Mouse (Mus musculus): ENCODE measurements at regions not wholly inside any gene's neighbourhood (a gene's known extent, or its start where the extent isn't known, plus 50 kb on each side); places are given as distances from the start of the nearest gene placed in this dataset.

DNA sequence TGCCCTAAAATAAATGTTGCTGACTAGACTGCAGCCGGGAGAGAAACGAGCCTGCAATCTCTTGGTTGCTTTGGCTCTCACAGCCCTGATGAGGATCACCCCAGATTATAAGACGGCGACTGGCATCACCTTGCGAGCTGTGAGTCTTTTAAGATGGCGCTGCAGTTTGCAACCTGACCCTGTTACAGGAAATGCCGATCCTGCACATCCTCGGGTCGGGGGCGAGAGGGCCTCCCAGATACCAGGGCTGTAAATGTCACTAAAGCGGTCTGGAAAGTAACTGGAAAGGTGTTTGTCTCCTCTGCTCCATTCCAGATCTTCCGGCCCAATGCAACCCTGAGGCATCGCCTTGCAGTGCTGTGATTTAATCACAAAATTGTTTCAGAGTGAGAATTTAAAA is 53.4 kb downstream of the Cartpt start:
- TF ChIP-seq CTCF (IDR thresholded peaks at IDR 0.05; ENCODE audit: extremely low read depth, insufficient read depth, low read length) (no peak), POLR2A (IDR thresholded peaks at IDR 0.05; ENCODE audit: extremely low read depth, insufficient read depth, low read length) (no peak)

All from cortical plate, adult 2 months (tissue).